Mouse (Mus musculus) midbrain, postnatal 0 days (tissue): ENCODE data around the gene Oaz2. TPM values are rescaled to one million over a fixed set of nuclear protein-coding genes. Genes with fewer than 3 reads are reported as not detected.

Source experiments
- ATAC-seq: fragments of 200-750 bp; cut with Nextera tagmentation; 2 replicates; pipeline ENCODE4 v1.8.0; 2017; ENCODE audit warnings: moderate number of reproducible peaks, mild to moderate bottlenecking, moderate TSS enrichment, moderate library complexity; ENCODE audit not compliant: low FRiP score
- DNase-seq: peaks from one replicate; pipeline ENCODE4 v3.0.0-alpha.2; 2015; ENCODE audit warnings: low spot score
- H3K27ac ChIP-seq: fragments of 300-500 bp; sonication (generic); 2 replicates; pipeline ENCODE4 v1.5.1; 2014; ENCODE audit warnings: low read depth, mild to moderate bottlenecking, low read length, mixed read lengths
- H3K27me3 ChIP-seq: fragments of 300-500 bp; sonication (generic); 2 replicates; pipeline ENCODE4 v1.6.1; 2014; ENCODE audit warnings: low read length, control low read depth, mixed read lengths; ENCODE audit not compliant: insufficient read depth
- H3K36me3 ChIP-seq: fragments of 300-500 bp; sonication (generic); 2 replicates; pipeline ENCODE4 v1.6.1; 2014; ENCODE audit warnings: low read length, control low read depth, mixed read lengths; ENCODE audit not compliant: insufficient read depth
- H3K4me1 ChIP-seq: fragments of 300-500 bp; sonication (generic); 2 replicates; pipeline ENCODE4 v1.6.1; 2014; ENCODE audit warnings: mild to moderate bottlenecking, control low read depth, antibody characterized with exemption, low read length, mixed read lengths; ENCODE audit not compliant: insufficient read depth
- H3K4me2 ChIP-seq: fragments of 300-500 bp; sonication (generic); 2 replicates; pipeline ENCODE4 v1.6.1; 2014; ENCODE audit warnings: low read depth, mild to moderate bottlenecking, low read length, mixed read lengths; ENCODE audit not compliant: poor library complexity, severe bottlenecking
- H3K4me3 ChIP-seq: fragments of 300-500 bp; sonication (generic); 2 replicates; pipeline ENCODE4 v1.5.1; 2014; ENCODE audit warnings: low read depth, mild to moderate bottlenecking, low read length, moderate library complexity
- H3K9ac ChIP-seq: fragments of 300-500 bp; sonication (generic); replicated peaks from 2 replicates; pipeline ENCODE4 v1.6.1; 2014; ENCODE audit warnings: mild to moderate bottlenecking, low read length, moderate library complexity, mixed read lengths; ENCODE audit not compliant: poor library complexity, severe bottlenecking
- H3K9me3 ChIP-seq: fragments of 300-500 bp; sonication (generic); 2 replicates; pipeline ENCODE4 v1.6.1; 2016; ENCODE audit warnings: low read length, control low read depth
- CTCF ChIP-seq: IDR thresholded peaks from 2 replicates; pipeline ENCODE4 v1.5.1; 2016; ENCODE audit warnings: antibody characterized with exemption, mild to moderate bottlenecking
- WGBS: fragments of 180-500 bp; shearing (Covaris S2); extraction: QIAGEN DNeasy Blood & Tissue Kit; methylation state at CpG from one replicate; pipeline ENCODE4 v1.1.7; 2014; 5-methylcytosine and 5-hydroxymethylcytosine counted together
- polyA plus RNA-seq: library from polyadenylated mRNA; unstranded; fragments of >200 nt; fragmentation: Nextera tagmentation; extraction: Ambion mirVana; gene quantifications from 2 replicates; pipeline ENCODE4 v1.2.1, GENCODE M21; 2015
- total RNA-seq: library from RNA; depleted of rRNA; stranded (reverse); fragments of >200 nt; gene quantifications from 2 replicates; pipeline ENCODE4 v1.2.3, GENCODE M21; 2014

Gene Oaz2
- total and polyA plus RNA-seq, 2 experiments from 2014 or later, result 252 to 382 TPM

- Histone ChIP-seq H3K4me3 (peak overlapping the region; percentile 59), H3K36me3 (no peaks in the 10 kb centered on the region), H3K4me2 (peak overlapping the region; percentile 87), H3K9me3 (no peaks in the 10 kb centered on the region), H3K4me1 (peaks cover 25% of the 10 kb centered on the region), H3K27me3 (no peaks in the 10 kb centered on the region), H3K9ac (peak overlapping the region; percentile 76), H3K27ac (peak overlapping the region; percentile 80)
- DNase-seq (no peak), ATAC-seq (no peak)
- no peak for TF ChIP-seq CTCF
- 0% methylated on average over 3 of the region's 3 CpGs for WGBS
These were observed 9.3 kb downstream of the Oaz2 start for GRCm38 (mm10) chr9:65677119-65677462.

GRCm38 (mm10) chr9:65679181-65679761, 11.5 kb downstream of the Oaz2 start:
- 24% methylated on average over 5 of the region's 5 CpGs for WGBS
- Histone ChIP-seq H3K4me1 (peaks cover 25% of the 10 kb centered on the region), H3K27me3 (no peaks in the 10 kb centered on the region), H3K4me3 (peak overlapping the region; percentile 13), H3K27ac (peak overlapping the region; percentile 47; the same call in 1 of the 2 replicates), H3K9ac (0 out of 2 replicates have a peak overlapping the region, but pooled peaks have one; percentile 33), H3K4me2 (peak overlapping the region; percentile 45), H3K36me3 (no peaks in the 10 kb centered on the region), H3K9me3 (no peaks in the 10 kb centered on the region)
- no peak for ATAC-seq
- TF ChIP-seq CTCF, result no peak
- no peak for DNase-seq

- no peak for DNase-seq
- H3K36me3 ChIP-seq, result no peaks in the 10 kb centered on the region
- H3K9me3 ChIP-seq, result no peaks in the 10 kb centered on the region
- 86% methylated on average over 4 of the region's 4 CpGs for WGBS
- H3K4me3 ChIP-seq, result no peak overlapping the region
- no peak for ATAC-seq
- no peak for TF ChIP-seq CTCF
- no peak overlapping the region for H3K27ac ChIP-seq
- no peaks in the 10 kb centered on the region for H3K27me3 ChIP-seq
- peaks cover 23% of the 10 kb centered on the region for H3K4me1 ChIP-seq
- H3K4me2 ChIP-seq, result no peak overlapping the region
- no peak overlapping the region for H3K9ac ChIP-seq
These were observed 13.3 kb downstream of the Oaz2 start for GRCm38 (mm10) chr9:65680938-65681633.

DNA sequence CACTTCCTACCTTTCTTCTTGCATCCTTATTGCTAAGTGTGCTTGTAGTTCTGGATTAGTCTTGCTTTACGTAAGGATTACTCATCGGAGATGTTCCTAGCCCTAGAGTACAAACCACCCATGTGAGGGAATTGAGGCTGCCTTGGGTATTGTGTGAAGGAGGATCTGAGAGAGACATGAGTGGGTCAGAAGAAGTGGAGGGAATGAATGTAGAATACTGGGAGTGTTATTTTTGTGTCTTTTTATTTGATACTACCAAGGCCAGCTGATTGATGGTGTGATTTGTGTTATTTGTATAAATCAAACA, 13.8 kb downstream of the Oaz2 start:
- no peaks in the 10 kb centered on the region for H3K27me3 ChIP-seq
- WGBS, result 81% methylated on average over 2 of the region's 2 CpGs

DNA sequence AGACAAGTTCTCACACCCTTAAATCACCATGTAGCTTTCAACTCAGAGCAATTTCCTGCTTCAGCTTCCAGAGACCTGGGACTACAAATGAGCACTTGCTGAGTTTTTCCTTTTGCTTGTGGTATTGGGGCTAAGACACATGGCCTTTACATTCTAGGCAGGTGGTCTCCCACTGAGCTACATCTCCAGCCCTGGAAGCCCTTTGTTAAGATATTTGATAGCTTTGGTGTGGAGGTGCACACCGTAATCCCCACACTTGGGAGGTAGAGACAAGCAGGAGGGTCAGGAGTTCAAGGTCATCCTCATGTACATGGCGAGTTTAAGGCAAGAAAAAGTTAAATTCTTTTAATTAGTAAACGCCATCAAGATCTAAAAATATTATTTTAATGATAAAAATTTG, 14.4 kb downstream of the Oaz2 start:
- no peaks in the 10 kb centered on the region for H3K27me3 ChIP-seq
- H3K36me3 ChIP-seq, result peaks cover 3% of the 10 kb centered on the region; the same call in 1 of the 2 replicates
- DNase-seq, result no peak
- no peak for ATAC-seq
- H3K4me2 ChIP-seq, result no peak overlapping the region
- no peak overlapping the region for H3K4me3 ChIP-seq
- no peaks in the 10 kb centered on the region for H3K9me3 ChIP-seq
- 87% methylated on average over 3 of the region's 3 CpGs for WGBS
- no peak for TF ChIP-seq CTCF
- peaks cover 23% of the 10 kb centered on the region for H3K4me1 ChIP-seq
- H3K9ac ChIP-seq, result no peak overlapping the region
- H3K27ac ChIP-seq, result no peak overlapping the region

More for the DNA sequence above, 13.8 kb downstream of the Oaz2 start:
- DNase-seq (no peak), ATAC-seq (no peak)
- Histone ChIP-seq H3K36me3 (peaks cover 2% of the 10 kb centered on the region; the same call in 1 of the 2 replicates), H3K4me3 (no peak overlapping the region), H3K4me2 (no peak overlapping the region), H3K4me1 (peaks cover 23% of the 10 kb centered on the region), H3K9ac (no peak overlapping the region), H3K9me3 (no peaks in the 10 kb centered on the region), H3K27ac (no peak overlapping the region)
- TF ChIP-seq CTCF, result no peak

GRCm38 (mm10) chr9:65682994-65683393, 15.2 kb downstream of the Oaz2 start:
- 74% methylated on average over 1 of the region's 1 CpGs for WGBS
- Histone ChIP-seq H3K4me3 (no peak overlapping the region), H3K4me2 (no peak overlapping the region), H3K4me1 (peaks cover 23% of the 10 kb centered on the region), H3K9me3 (no peaks in the 10 kb centered on the region), H3K27ac (no peak overlapping the region), H3K9ac (no peak overlapping the region), H3K27me3 (no peaks in the 10 kb centered on the region), H3K36me3 (peaks cover 9% of the 10 kb centered on the region; the same call in 1 of the 2 replicates)
- peak; percentile 72 for TF ChIP-seq CTCF
- DNase-seq (peak; percentile 53), ATAC-seq (no peak)
